Mouse (Mus musculus) small intestine, adult 10 weeks (tissue): ENCODE measurements around the gene Tex37. TPM values are rescaled to one million over a fixed set of nuclear protein-coding genes. Genes with fewer than 3 reads are reported as not detected.

Experiments
- polyA plus RNA-seq: library from polyadenylated mRNA; stranded (reverse); fragments of 350-450 nt; fragmentation: Illumina TruSeq; extraction: RNeasy Lipid Tissue Mini Kit (QIAGEN cat#74804); gene quantifications from one replicate; pipeline ENCODE4 v1.2.3, GENCODE M21; 2014; ENCODE audit warnings: low replicate concordance

The Tex37 gene
- polyA plus RNA-seq, result not detected

DNA sequence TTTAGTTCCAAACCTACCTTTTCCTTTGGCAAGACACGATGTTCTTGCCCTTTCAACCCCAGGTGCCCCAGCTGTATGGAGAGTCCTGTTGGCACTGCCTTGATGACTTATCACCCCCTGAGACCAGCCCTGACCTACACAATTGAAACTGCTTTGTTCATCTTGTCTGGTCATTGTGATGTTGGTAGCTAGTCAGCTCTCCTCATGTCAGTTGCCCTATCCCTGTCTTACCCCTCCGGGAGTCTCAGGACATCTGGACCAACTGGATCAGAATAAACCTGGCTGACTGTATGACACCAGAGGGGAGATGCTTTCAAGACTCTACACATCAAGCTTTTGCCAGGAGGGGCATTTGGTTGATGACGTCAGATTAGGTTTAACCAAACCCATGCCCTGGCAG lies at the start of gene Tex37:
Gene Tex37, minus strand, starts transcription at position 101 of the 400 bp plus-strand sequence.

DNA sequence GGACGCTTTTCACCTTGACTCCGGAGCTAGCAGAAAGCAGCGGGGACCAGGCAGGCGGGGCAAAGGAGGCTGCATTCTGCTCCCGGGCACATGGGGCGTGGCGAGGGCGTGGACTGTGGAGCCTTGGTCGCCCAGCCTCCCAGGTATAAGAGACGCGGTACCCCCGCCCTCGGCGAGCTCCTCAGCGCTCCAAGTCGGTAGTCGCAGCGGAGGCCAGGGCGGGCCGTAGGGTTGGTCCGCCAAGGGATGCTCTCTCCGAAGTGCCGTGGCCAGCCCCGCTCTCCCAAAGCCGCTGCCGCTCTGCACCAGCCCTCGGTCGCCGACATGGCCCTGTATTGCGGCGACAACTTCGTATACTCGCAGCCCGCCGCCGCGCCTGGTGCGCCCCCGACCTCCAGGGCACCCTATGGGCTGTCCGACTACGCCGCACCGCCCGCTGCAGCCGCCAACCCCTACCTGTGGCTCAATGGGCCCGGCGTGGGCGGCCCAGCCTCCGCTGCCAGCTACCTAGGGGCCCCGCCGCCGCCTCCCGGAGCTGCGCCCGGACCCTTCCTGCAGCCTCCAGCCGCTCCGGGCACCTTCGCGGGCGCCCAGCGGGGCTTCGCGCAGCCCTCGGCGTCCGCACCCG lies 37.7 kb upstream of the Tex37 start, which contains the start of gene Foxi3:
Gene Foxi3, plus strand, starts transcription at position 247 of the 628 bp plus-strand sequence.

Other genes with a start within 250 kb of the Tex37 start
- gene Rpia, start 126.7 kb downstream of the Tex37 start, polyA plus RNA-seq, result 21.9 TPM
- 16.7 TPM for gene Eif2ak3, start 74.4 kb downstream of the Tex37 start, polyA plus RNA-seq
- not detected for gene Foxi3, start 37.6 kb upstream of the Tex37 start, polyA plus RNA-seq
- gene Thnsl2, start 225.5 kb upstream of the Tex37 start, polyA plus RNA-seq, result 2.7 TPM